In genomic region chr6:54737684-54738083, GRCm38 (mm10) we compare ENCODE assay signal across 26 mouse cellular contexts. TPM values are rescaled to one million over a fixed set of nuclear protein-coding genes. Genes with fewer than 3 reads are reported as not detected.
DNase-seq lines count a peak whose midpoint lies in the region; ATAC-seq lines count a peak whose summit lies in the region.
"Had no signal": no experiment of that assay in that cellular context is flagged by ENCODE, and none has a peak within 500 bp of the region (broad histone marks: within the 10 kb centered on the region; RNA-seq: fewer than 3 reads in every experiment).

No protein-coding gene starts in this region.

- H3K27me3 ChIP-seq in kidney, embryonic 15.5 days = no peaks in the 10 kb centered on the region
- H3K27me3 ChIP-seq: embryonic facial prominence, embryonic 15.5 days; hindbrain, embryonic 15.5 days; limb, embryonic 15.5 days; midbrain, embryonic 12.5 days; Patski had no signal

- no peak overlapping the region for H3K9ac ChIP-seq in kidney, embryonic 15.5 days
- H3K9ac ChIP-seq: embryonic facial prominence, embryonic 15.5 days; hindbrain, embryonic 15.5 days; limb, embryonic 15.5 days; midbrain, embryonic 12.5 days had no signal

- H3K4me1 ChIP-seq in kidney, embryonic 15.5 days = no peaks in the 10 kb centered on the region
- H3K4me1 ChIP-seq: embryonic facial prominence, embryonic 15.5 days; hindbrain, embryonic 15.5 days; limb, embryonic 15.5 days; midbrain, embryonic 12.5 days had no signal

- H3K36me3 ChIP-seq in kidney, embryonic 15.5 days = no peaks in the 10 kb centered on the region
- H3K36me3 ChIP-seq: embryonic facial prominence, embryonic 15.5 days; hindbrain, embryonic 15.5 days; limb, embryonic 15.5 days; midbrain, embryonic 12.5 days had no signal

- no peak overlapping the region for H3K4me3 ChIP-seq in kidney, embryonic 15.5 days (replicated peaks)
- H3K4me3 ChIP-seq: embryonic facial prominence, embryonic 15.5 days; hindbrain, embryonic 15.5 days; layer of hippocampus, adult 2 months; limb, embryonic 15.5 days; midbrain, embryonic 12.5 days; myocyte had no signal

- no peak overlapping the region for H3K4me2 ChIP-seq in kidney, embryonic 15.5 days
- H3K4me2 ChIP-seq: embryonic facial prominence, embryonic 15.5 days; hindbrain, embryonic 15.5 days; limb, embryonic 15.5 days; midbrain, embryonic 12.5 days had no signal

- H3K27ac ChIP-seq in kidney, embryonic 15.5 days = no peak overlapping the region
- H3K27ac ChIP-seq: embryonic facial prominence, embryonic 15.5 days; hindbrain, embryonic 15.5 days; layer of hippocampus, adult 2 months; limb, embryonic 15.5 days; midbrain, embryonic 12.5 days had no signal

- no peaks in the 10 kb centered on the region for H3K9me3 ChIP-seq in kidney, embryonic 15.5 days (replicated peaks)
- H3K9me3 ChIP-seq: embryonic facial prominence, embryonic 15.5 days; hindbrain, embryonic 15.5 days; limb, embryonic 15.5 days; midbrain, embryonic 12.5 days had no signal

- peak; percentile 16 for DNase-seq in lung, postnatal 25 days (ENCODE audit: low spot score)
- no peak for DNase-seq in lung, postnatal 4 days
- peak; percentile 47 to 51 for DNase-seq in B cell, adult 2 months
- no peak for DNase-seq in right cerebral cortex, adult 18-20 months
- DNase-seq in gastrocnemius, adult 8-10 months (ENCODE audit: low spot score in 2 of 2) = no peak
- DNase-seq: adrenal gland, postnatal 25 days; cerebellum, adult 18-20 months; cerebellum, postnatal 25 days; gastrocnemius, postnatal 10 days; heart, adult 18-20 months; heart, postnatal 4 days; kidney, postnatal 10 days; lung, postnatal 10 days; retina, postnatal 1 day; right cerebral cortex, postnatal 4 days had no signal

- ATAC-seq in activated CD4-positive, CD25-positive, alpha-beta regulatory T cell, adult 4 months = peak; percentile 97
- ATAC-seq in megakaryocyte progenitor cell, adult 5-6 weeks (replicated peaks; ENCODE audit: poor library complexity) = peak; percentile 36; the same call in 1 of the 2 replicates
- no peak for ATAC-seq in kidney, embryonic 15.5 days (replicated peaks; ENCODE audit: low FRiP score)
- ATAC-seq: intestine, postnatal 0 days; Patski had no signal

- WGBS in kidney, embryonic 15.5 days = 85% methylated on average over 3 of the region's 3 CpGs

RNA-seq across cellular contexts. Expression of gene Mturn, which starts 56.3 kb away (rescaled TPM):
- polyA plus RNA-seq in activated CD4-positive, CD25-positive, alpha-beta regulatory T cell, adult 4 months (2017; shearing (Covaris generic)) = 10 to 100 TPM; 10.8 to 16.6 TPM
- total RNA-seq in megakaryocyte progenitor cell, adult 5-6 weeks (2015) = 0.17 and 0.34 TPM in 2 replicates
- total RNA-seq in megakaryocyte progenitor cell, adult 5-6 weeks (2017) = 0.17 and 0.30 TPM in 2 replicates
- 1 to 10 TPM; 4.8 to 6.6 (median 6.1) TPM for total RNA-seq in gastrocnemius, adult 8-10 months (2022)
- polyA plus RNA-seq in kidney, embryonic 15.5 days (2015; fragmentation: Nextera tagmentation; extraction: Ambion mirVana) = 6.0 and 6.9 TPM in 2 replicates

Comparison
In these comparisons a context has a peak if more than half of its experiments do, and no peak if none do; other contexts are left out.
1. DNase-seq: peak in lung, postnatal 25 days (single experiment) and B cell, adult 2 months (2 of 2); none in lung, postnatal 4 days (0 of 2), right cerebral cortex, adult 18-20 months (single experiment) and gastrocnemius, adult 8-10 months (0 of 2).
2. RNA of gene Mturn, which starts 56.3 kb away (total RNA-seq): 4.8 to 6.6 TPM in gastrocnemius, adult 8-10 months; 0.17 to 0.34 TPM in megakaryocyte progenitor cell, adult 5-6 weeks; every median in the first group is over 4 times any median in the second.